Mouse (Mus musculus): ENCODE measurements around the gene Hjurp.

GRCm38 (mm10) chr1:88216551-88216950 lies 60.9 kb downstream of the Hjurp start:
- no peak for TF ChIP-seq CTCF (IDR thresholded peaks at IDR 0.05; ENCODE audit: insufficient read depth, low read length)
- no peak for TF ChIP-seq POLR2A (IDR thresholded peaks at IDR 0.05; ENCODE audit: borderline replicate concordance, extremely low read depth, low read depth, low read length)
